Mouse (Mus musculus): ENCODE measurements around the gene Papolg.
"Not testable (repeated sequence)": the region's sequence is repeated elsewhere in the genome, so short reads cannot be mapped to it uniquely, and the experiment has no call there.

The Papolg gene

DNA sequence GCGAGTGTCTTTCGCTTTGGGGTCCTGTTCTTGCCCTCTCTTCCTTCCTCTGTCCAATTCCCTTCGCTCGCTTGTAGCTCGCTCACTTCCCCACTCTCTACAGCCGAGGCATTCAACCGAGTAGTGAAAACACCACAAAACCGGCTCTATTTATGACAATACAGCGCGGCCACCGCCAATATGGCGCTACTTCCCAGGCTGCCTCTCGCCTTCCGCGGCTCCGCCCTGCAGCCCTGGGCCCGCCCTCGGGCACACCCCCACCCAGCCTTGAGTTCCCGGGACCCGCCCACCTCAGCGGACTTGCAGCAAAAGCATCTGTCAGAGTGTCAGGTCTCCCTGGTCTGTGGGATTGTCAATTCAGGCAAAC is at the start of gene Papolg:
TSS of gene Papolg (minus strand) at position 194 of the 367 bp plus-strand sequence.
- DNase-seq: peak; percentile 92

- DNase-seq: not testable (repeated sequence)
Observed at GRCm38 (mm10) chr11:23928146-23928545, 33.1 kb upstream of the Papolg start.

DNA sequence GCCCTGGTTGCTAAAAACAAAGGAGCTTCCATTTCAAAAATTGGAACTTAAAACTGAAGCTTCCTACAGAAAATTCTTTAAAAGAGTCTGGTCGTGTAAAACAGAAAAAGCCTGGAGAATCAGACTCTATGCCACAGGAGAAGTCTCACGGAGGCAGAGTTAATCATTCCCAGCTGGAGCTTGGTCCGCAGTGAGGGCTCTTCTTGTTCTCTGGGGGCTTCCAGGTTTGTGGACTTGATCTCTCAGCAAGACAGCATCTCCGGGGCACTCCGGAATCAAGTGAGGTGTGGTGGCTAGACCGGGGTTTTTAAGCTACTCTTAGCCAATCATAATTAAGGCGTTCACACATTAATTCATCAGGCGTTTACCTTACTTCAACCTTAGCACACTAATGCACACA is 32.6 kb upstream of the Papolg start:
- DNase-seq: no peak

GRCm38 (mm10) chr11:23913824-23914223 is 18.8 kb upstream of the Papolg start:
- DNase-seq: not testable (repeated sequence)

GRCm38 (mm10) chr11:23903909-23904308 is 8.9 kb upstream of the Papolg start:
- DNase-seq: no peak

DNA sequence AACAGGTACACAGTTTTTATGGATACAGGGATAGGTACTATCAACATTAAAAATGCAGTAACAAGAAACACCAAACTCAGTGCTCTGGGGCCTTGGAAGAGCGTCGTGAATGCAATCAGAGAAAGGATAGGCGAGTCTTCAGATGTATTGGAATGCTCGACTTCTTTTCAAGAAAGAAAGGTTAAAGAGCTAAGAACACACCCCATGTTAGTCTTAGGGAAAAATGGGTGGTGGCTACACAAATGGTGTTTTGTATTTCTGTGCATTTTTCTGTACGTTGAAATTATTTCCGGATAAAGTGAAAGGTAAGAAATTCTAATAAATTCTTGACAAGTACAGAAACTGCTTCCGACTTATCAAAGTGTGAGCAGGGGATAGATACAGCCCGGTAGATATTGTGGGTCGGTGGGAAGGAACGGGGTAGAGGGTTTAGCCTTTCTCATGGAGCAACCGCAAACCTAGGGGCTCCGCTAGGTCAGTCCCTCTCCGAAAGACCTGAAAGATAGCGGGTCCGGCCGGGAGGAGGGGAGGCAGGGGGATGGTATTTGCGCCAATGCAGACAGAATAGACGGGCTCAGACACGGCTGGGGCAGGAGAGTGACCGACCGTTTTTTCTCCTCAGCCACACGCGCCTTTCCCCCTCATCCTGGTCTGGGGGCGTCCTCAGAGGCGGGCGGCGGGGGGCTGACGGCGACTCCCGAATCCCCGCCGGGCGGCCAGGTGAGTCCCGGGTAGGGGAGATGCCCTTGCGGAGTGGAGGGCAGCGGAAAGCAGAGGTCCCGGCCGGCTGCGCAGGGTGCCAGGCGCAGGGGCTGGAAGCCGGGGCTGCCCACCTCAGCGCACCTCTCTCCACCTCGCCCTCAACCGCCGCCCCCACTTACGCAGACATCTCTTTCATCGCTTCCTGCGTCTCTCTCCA is 653 bp downstream of the Papolg start:
- DNase-seq: no peak

- DNase-seq: no peak
Observed at GRCm38 (mm10) chr11:23893556-23893955, 1.5 kb downstream of the Papolg start.

DNA sequence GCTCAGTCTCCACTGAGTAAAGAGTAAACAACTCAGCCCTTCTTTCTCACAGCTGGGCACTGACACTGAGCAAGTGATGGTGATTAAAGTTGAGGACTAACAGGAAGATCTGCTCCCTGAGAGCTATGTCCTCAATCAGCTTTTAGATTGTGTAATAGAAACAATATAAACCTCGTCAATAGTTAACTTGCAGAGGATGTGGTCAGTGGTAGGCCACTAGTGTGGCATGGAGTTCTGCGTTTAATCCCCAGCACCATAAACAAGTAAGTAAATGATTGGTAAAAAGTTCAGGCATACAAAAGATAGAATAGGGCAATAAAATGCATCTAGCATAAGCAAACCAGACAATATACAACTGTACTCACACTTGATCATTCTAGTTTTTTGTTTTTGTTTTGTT is 30.7 kb downstream of the Papolg start:
- DNase-seq: no peak

- DNase-seq: no peak
Observed at GRCm38 (mm10) chr11:23856723-23857112, 38.3 kb downstream of the Papolg start.

DNA sequence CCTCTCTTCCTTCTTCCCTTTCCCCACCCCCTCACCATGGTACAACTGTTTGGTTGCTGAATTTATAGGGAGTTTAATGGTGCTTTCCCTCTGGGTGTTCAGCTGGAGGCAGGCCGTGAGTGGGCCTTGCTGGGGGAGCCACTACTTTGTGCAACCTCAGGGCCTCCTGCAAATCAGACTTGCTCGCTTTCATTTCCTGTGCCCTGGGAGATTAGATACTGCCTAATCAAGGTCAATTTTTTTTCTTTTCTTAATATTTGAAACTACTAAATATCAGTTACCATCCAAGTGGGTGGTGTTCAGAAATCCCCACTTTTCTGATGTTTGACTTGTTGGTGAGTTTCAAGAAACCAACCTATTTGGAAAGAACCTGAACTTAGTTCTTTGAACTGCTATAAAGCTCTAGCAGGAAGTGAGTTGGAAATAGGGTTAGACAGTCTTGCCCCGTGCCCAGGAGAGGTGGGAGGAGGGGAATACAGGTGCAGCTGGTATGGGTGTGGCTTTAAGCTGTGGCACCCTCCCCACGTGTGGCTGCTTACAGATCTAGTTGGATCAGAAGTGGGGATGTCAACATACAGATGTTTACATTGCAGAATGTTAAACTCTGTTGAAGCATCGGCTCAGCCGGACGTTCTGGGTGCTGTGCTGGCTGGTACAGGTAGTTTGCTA is 38.9 kb downstream of the Papolg start:
- no peak for DNase-seq

GRCm38 (mm10) chr11:23855182-23855802 is 39.8 kb downstream of the Papolg start:
- DNase-seq: peak; percentile 60

- DNase-seq: no peak
Observed at GRCm38 (mm10) chr11:23853306-23853705, 41.7 kb downstream of the Papolg start.

DNA sequence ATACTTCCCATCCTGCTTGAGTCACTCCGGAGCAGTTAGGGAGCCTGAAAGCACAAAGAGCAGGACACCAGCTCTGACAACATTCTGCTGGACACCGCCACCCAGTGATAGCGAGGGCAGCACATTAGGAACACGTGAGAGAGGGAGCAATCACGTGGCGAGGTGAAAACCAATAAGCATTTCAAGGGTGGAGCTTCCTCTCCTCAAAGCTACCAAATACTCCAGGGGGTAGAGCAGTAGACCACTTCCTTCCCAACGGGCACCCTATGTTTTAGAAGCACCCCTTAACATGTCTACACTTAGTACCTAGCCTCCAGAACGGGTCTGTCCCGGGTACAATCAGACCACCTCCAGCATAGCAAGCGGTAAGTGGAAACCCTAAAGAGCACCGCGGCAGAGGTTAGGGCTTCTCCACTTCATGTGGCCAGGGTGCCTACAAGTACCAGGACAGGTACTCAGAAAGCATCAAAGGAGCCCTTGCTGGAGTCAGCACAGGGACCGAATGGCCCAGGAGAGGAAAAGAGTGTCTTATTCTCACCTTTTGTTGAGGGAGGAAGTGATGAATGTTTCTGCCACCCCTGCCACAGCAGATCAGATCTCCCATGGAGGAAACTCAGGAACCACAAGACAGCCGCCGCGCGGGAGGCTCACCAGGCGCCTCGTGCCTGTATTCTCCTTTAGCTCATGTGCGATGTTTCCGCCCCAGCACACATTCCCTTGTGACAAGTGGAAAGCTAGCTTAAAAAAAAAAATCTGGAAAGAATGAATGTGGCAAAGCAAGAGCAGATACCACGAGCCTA is 48.8 kb downstream of the Papolg start:
- DNase-seq: peak; percentile 23

DNA sequence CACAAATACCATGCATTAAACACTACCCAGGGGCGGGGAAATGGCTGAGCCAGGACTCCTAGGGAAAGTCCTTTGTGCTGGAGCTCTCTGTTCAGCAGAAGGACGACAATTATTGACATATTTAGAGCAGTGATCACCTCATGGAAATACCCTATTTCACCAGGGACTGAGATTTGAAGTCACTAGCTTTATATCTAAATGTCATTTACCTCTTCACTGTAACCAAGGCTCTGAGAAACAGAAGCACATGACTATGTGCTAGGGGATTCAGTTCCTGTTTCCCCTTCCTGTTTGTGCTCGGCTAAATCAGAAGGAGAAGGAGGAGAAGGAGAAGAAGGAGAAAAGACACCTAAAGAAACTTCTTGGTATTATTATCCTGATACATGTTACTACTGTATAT is 71.8 kb downstream of the Papolg start:
- no peak for DNase-seq

GRCm38 (mm10) chr11:23821652-23822051 is 73.4 kb downstream of the Papolg start:
- no peak for DNase-seq

- DNase-seq: no peak
Observed at GRCm38 (mm10) chr11:23820977-23821376, 74.1 kb downstream of the Papolg start.

GRCm38 (mm10) chr11:23818745-23819144 is 76.3 kb downstream of the Papolg start:
- DNase-seq: no peak
